Mouse (Mus musculus) neural tube, embryonic 11.5 days (tissue): ENCODE measurements around the gene Nr2f6. TPM values are rescaled to one million over a fixed set of nuclear protein-coding genes. Genes with fewer than 3 reads are reported as not detected.
"Not testable (repeated sequence)": the region's sequence is repeated elsewhere in the genome, so short reads cannot be mapped to it uniquely, and the experiment has no call there.

Experiments
- ATAC-seq: fragments of 200-750 bp; cut with Nextera tagmentation; 2 replicates; pipeline ENCODE4 v1.8.0; 2017; ENCODE audit warnings: moderate number of reproducible peaks, mild to moderate bottlenecking, moderate TSS enrichment, moderate library complexity; ENCODE audit not compliant: insufficient read depth, low FRiP score, low TSS enrichment
- DNase-seq: peaks from one replicate; pipeline ENCODE4 v3.0.0-alpha.2; 2015; ENCODE audit warnings: low spot score
- H3K27ac ChIP-seq: fragments of 300-500 bp; sonication (generic); 2 replicates; pipeline ENCODE4 v1.5.1; 2014; ENCODE audit warnings: low read depth, mild to moderate bottlenecking, low read length
- H3K27me3 ChIP-seq: fragments of 300-500 bp; sonication (generic); 2 replicates; pipeline ENCODE4 v1.6.1; 2014; ENCODE audit warnings: mild to moderate bottlenecking, low read length, mixed read lengths; ENCODE audit not compliant: control insufficient read depth, insufficient read depth
- H3K36me3 ChIP-seq: fragments of 300-500 bp; sonication (generic); 2 replicates; pipeline ENCODE4 v1.6.1; 2014; ENCODE audit warnings: mild to moderate bottlenecking, low read length, moderate library complexity, mixed read lengths; ENCODE audit not compliant: control insufficient read depth, insufficient read depth
- H3K4me1 ChIP-seq: fragments of 300-500 bp; sonication (generic); 2 replicates; pipeline ENCODE4 v1.6.1; 2014; ENCODE audit warnings: low read length, mixed read lengths; ENCODE audit not compliant: control insufficient read depth, insufficient read depth
- H3K4me2 ChIP-seq: fragments of 300-500 bp; sonication (generic); 2 replicates; pipeline ENCODE4 v1.6.1; 2014; ENCODE audit warnings: low read depth, mild to moderate bottlenecking, moderate library complexity
- H3K4me3 ChIP-seq: fragments of 300-500 bp; sonication (generic); 2 replicates; pipeline ENCODE4 v1.5.1; 2014; ENCODE audit warnings: low read depth, low read length
- H3K9ac ChIP-seq: fragments of 300-500 bp; sonication (generic); 2 replicates; pipeline ENCODE4 v1.6.1; 2014; ENCODE audit warnings: mild to moderate bottlenecking, low read length
- H3K9me3 ChIP-seq: fragments of 300-500 bp; sonication (generic); 2 replicates; pipeline ENCODE4 v1.6.1; 2016; ENCODE audit warnings: low read length; ENCODE audit not compliant: control insufficient read depth
- WGBS: fragments of 180-500 bp; shearing (Covaris S2); extraction: QIAGEN DNeasy Blood & Tissue Kit; methylation state at CpG from one replicate; pipeline ENCODE4 v1.1.7; 2014; 5-methylcytosine and 5-hydroxymethylcytosine counted together
- polyA plus RNA-seq: library from polyadenylated mRNA; unstranded; fragments of >200 nt; fragmentation: Nextera tagmentation; extraction: Ambion mirVana; gene quantifications from 2 replicates; pipeline ENCODE4 v1.2.1, GENCODE M21; 2014

Gene Nr2f6
- polyA plus RNA-seq, 1 experiment from 2014 or later = 84.0 TPM

- Histone ChIP-seq H3K4me3 (no peak overlapping the region), H3K36me3 (peaks cover 11% of the 10 kb centered on the region), H3K27ac (no peak overlapping the region), H3K4me1 (no peaks in the 10 kb centered on the region), H3K27me3 (no peaks in the 10 kb centered on the region), H3K9me3 (no peaks in the 10 kb centered on the region), H3K9ac (no peak overlapping the region), H3K4me2 (no peak overlapping the region)
- DNase-seq (no peak), ATAC-seq (no peak)
- 77% methylated on average over 3 of the region's 3 CpGs for WGBS
These were observed 23.7 kb downstream of the Nr2f6 start for GRCm38 (mm10) chr8:71358026-71358425.

GRCm38 (mm10) chr8:71351520-71351919 lies 30.2 kb downstream of the Nr2f6 start:
- H3K27ac ChIP-seq = no peak overlapping the region
- DNase-seq (no peak), ATAC-seq (no peak)
- H3K9ac ChIP-seq = no peak overlapping the region
- H3K4me3 ChIP-seq = no peak overlapping the region
- H3K36me3 ChIP-seq = peaks cover 21% of the 10 kb centered on the region
- H3K27me3 ChIP-seq = no peaks in the 10 kb centered on the region
- no peaks in the 10 kb centered on the region for H3K9me3 ChIP-seq
- WGBS = 94% methylated on average over 1 of the region's 1 CpGs
- H3K4me2 ChIP-seq = no peak overlapping the region
- H3K4me1 ChIP-seq = no peaks in the 10 kb centered on the region

- Histone ChIP-seq H3K27me3 (no peaks in the 10 kb centered on the region), H3K9me3 (no peaks in the 10 kb centered on the region), H3K27ac (no peak overlapping the region), H3K4me2 (no peak overlapping the region), H3K4me1 (no peaks in the 10 kb centered on the region), H3K36me3 (peaks cover 20% of the 10 kb centered on the region), H3K9ac (no peak overlapping the region), H3K4me3 (no peak overlapping the region)
- WGBS = 79% methylated on average over 3 of the region's 3 CpGs
- ATAC-seq (no peak), DNase-seq (no peak)
These were observed 30.6 kb downstream of the Nr2f6 start for GRCm38 (mm10) chr8:71351117-71351516.

GRCm38 (mm10) chr8:71346581-71346980 lies 35.2 kb downstream of the Nr2f6 start:
- no peak overlapping the region for H3K9ac ChIP-seq
- no peak overlapping the region for H3K4me3 ChIP-seq
- H3K27me3 ChIP-seq = no peaks in the 10 kb centered on the region
- peaks cover 19% of the 10 kb centered on the region for H3K36me3 ChIP-seq
- ATAC-seq (no peak), DNase-seq (no peak)
- H3K4me1 ChIP-seq = no peaks in the 10 kb centered on the region
- H3K9me3 ChIP-seq = no peaks in the 10 kb centered on the region
- H3K27ac ChIP-seq = no peak overlapping the region
- WGBS = 81% methylated on average over 1 of the region's 1 CpGs
- no peak overlapping the region for H3K4me2 ChIP-seq

GRCm38 (mm10) chr8:71340625-71341024 lies 41.1 kb downstream of the Nr2f6 start:
- H3K9ac ChIP-seq = no peak overlapping the region
- H3K4me1 ChIP-seq = no peaks in the 10 kb centered on the region
- no peak overlapping the region for H3K4me2 ChIP-seq
- H3K4me3 ChIP-seq = no peak overlapping the region
- no peak overlapping the region for H3K27ac ChIP-seq
- WGBS = 75% methylated on average over 5 of the region's 5 CpGs
- no peak for ATAC-seq
- H3K9me3 ChIP-seq = no peaks in the 10 kb centered on the region
- peak; percentile 45 for DNase-seq
- H3K36me3 ChIP-seq = peaks cover 5% of the 10 kb centered on the region; the same call in 1 of the 2 replicates
- no peaks in the 10 kb centered on the region for H3K27me3 ChIP-seq

- H3K36me3 ChIP-seq, H3K27me3 ChIP-seq, H3K4me3 ChIP-seq, H3K9ac ChIP-seq, ATAC-seq, H3K9me3 ChIP-seq, H3K4me1 ChIP-seq, DNase-seq, H3K4me2 ChIP-seq, H3K27ac ChIP-seq: not testable (repeated sequence)
- 91% methylated on average over 6 of the region's 6 CpGs for WGBS
These were observed 43.9 kb downstream of the Nr2f6 start for GRCm38 (mm10) chr8:71337834-71338233.

- Histone ChIP-seq H3K4me1 (no peaks in the 10 kb centered on the region), H3K27ac (no peak overlapping the region), H3K4me3 (no peak overlapping the region), H3K27me3 (no peaks in the 10 kb centered on the region), H3K36me3 (peaks cover 9% of the 10 kb centered on the region), H3K9ac (no peak overlapping the region), H3K9me3 (no peaks in the 10 kb centered on the region), H3K4me2 (no peak overlapping the region)
- WGBS = 100% methylated on average over 1 of the region's 1 CpGs
- no peak for DNase-seq
- ATAC-seq = no peak
These were observed 56.9 kb downstream of the Nr2f6 start for GRCm38 (mm10) chr8:71324848-71325247.

Other genes starting within 250 kb of the Nr2f6 start
- 21.4 and 21.9 TPM in 2 replicates for gene Myo9b, start 109.2 kb downstream of the Nr2f6 start, polyA plus RNA-seq
- 63.6 and 67.6 TPM in 2 replicates for gene Haus8, start 109.0 kb downstream of the Nr2f6 start, polyA plus RNA-seq
- 78.9 and 81.5 TPM in 2 replicates for gene Use1, start 15.1 kb downstream of the Nr2f6 start, polyA plus RNA-seq
- 3.4 and 3.8 TPM in 2 replicates for gene Ocel1, start 10.7 kb downstream of the Nr2f6 start, polyA plus RNA-seq
- 3.9 and 4.5 TPM in 2 replicates for gene Ushbp1, start 13.8 kb upstream of the Nr2f6 start, polyA plus RNA-seq
- gene Babam1, start 14.9 kb upstream of the Nr2f6 start, polyA plus RNA-seq = 106 and 109 TPM in 2 replicates
- gene Ankle1, start 24.1 kb upstream of the Nr2f6 start, polyA plus RNA-seq = 18.1 and 18.4 TPM in 2 replicates
- 60.7 and 63.4 TPM in 2 replicates for gene Abhd8, start 81.7 kb upstream of the Nr2f6 start, polyA plus RNA-seq
- 196 and 205 TPM in 2 replicates for gene Mrpl34, start 83.0 kb upstream of the Nr2f6 start, polyA plus RNA-seq
- gene Dda1, start 87.2 kb upstream of the Nr2f6 start, polyA plus RNA-seq = 162 and 170 TPM in 2 replicates
- gene Ano8, start 104.0 kb upstream of the Nr2f6 start, polyA plus RNA-seq = 5.6 and 6.3 TPM in 2 replicates
- 6.0 and 8.4 TPM in 2 replicates for gene Gtpbp3, start 106.1 kb upstream of the Nr2f6 start, polyA plus RNA-seq
- gene Plvap, start 129.8 kb upstream of the Nr2f6 start, polyA plus RNA-seq = 49.5 and 53.0 TPM in 2 replicates
- gene Ccdc194, start 143.8 kb upstream of the Nr2f6 start, polyA plus RNA-seq = 0.16 TPM in 1 of 2 replicates, not detected in the other
- 3.7 and 4.9 TPM in 2 replicates for gene Bst2, start 155.5 kb upstream of the Nr2f6 start, polyA plus RNA-seq
- 64.7 and 69.8 TPM in 2 replicates for gene Mvb12a, start 161.0 kb upstream of the Nr2f6 start, polyA plus RNA-seq
- gene Tmem221, start 176.9 kb upstream of the Nr2f6 start, polyA plus RNA-seq = 0.24 TPM in 1 of 2 replicates, not detected in the other
- not detected in 2 replicates for gene Nxnl1, start 184.6 kb upstream of the Nr2f6 start, polyA plus RNA-seq
- 10.5 and 12.7 TPM in 2 replicates for gene Slc27a1, start 186.9 kb upstream of the Nr2f6 start, polyA plus RNA-seq
- gene Pgls, start 210.2 kb upstream of the Nr2f6 start, polyA plus RNA-seq = 212 and 216 TPM in 2 replicates
- 3.6 and 4.2 TPM in 2 replicates for gene Fam129c, start 215.7 kb upstream of the Nr2f6 start, polyA plus RNA-seq
- 54.5 and 57.4 TPM in 2 replicates for gene Colgalt1, start 229.0 kb upstream of the Nr2f6 start, polyA plus RNA-seq